Mouse (Mus musculus) myocyte (in vitro differentiated cells): Measurements from ENCODE around the gene Commd6.

Experiments used
- MAX ChIP-seq: IDR thresholded peaks from one replicate; pipeline ENCODE4 v1.6.1; 2011; ENCODE audit warnings: low read depth, mild to moderate bottlenecking, control low read depth
- POLR2A ChIP-seq: IDR thresholded peaks from one replicate; pipeline ENCODE4 v1.6.1; 2011; ENCODE audit warnings: low read depth, mild to moderate bottlenecking, control low read depth, moderate library complexity; ENCODE audit not compliant: insufficient read length
- REST ChIP-seq: IDR thresholded peaks from one replicate; pipeline ENCODE4 v1.6.1; 2011; ENCODE audit warnings: mild to moderate bottlenecking, control low read depth, moderate library complexity; ENCODE audit not compliant: insufficient read depth, insufficient read length
- USF1 ChIP-seq: IDR thresholded peaks from one replicate; pipeline ENCODE4 v1.6.1; 2011; ENCODE audit warnings: low read depth, mild to moderate bottlenecking, control low read depth, moderate library complexity

GRCm38 (mm10) chr14:101608519-101609368, 31.7 kb downstream of the Commd6 start, which contains the start of gene Tbc1d4:
- no peak for TF ChIP-seq MAX
- peak; percentile 66 for TF ChIP-seq POLR2A
- TF ChIP-seq REST: no peak
- TF ChIP-seq USF1: no peak
